Mouse (Mus musculus) kidney, postnatal 0 days (tissue): ENCODE measurements around the gene Glce. TPM values are rescaled to one million over a fixed set of nuclear protein-coding genes. Genes with fewer than 3 reads are reported as not detected.

Experiments used
- ATAC-seq: fragments of 200-750 bp; cut with Nextera tagmentation; replicated peaks from 2 replicates; pipeline ENCODE4 v1.8.0; 2017; ENCODE audit warnings: low read depth, moderate number of reproducible peaks, moderate TSS enrichment, moderate library complexity; ENCODE audit not compliant: low FRiP score
- DNase-seq: peaks from one replicate; pipeline ENCODE4 v3.0.0-alpha.2; 2016; ENCODE audit warnings: low spot score
- H3K27ac ChIP-seq: fragments of 300-500 bp; sonication (generic); 2 replicates; pipeline ENCODE4 v1.5.1; 2014; ENCODE audit warnings: mild to moderate bottlenecking
- H3K27me3 ChIP-seq: fragments of 300-500 bp; sonication (generic); 2 replicates; pipeline ENCODE4 v1.6.1; 2014; ENCODE audit warnings: low read length, mixed read lengths; ENCODE audit not compliant: insufficient read depth
- H3K36me3 ChIP-seq: fragments of 300-500 bp; sonication (generic); 2 replicates; pipeline ENCODE4 v1.6.1; 2014; ENCODE audit warnings: low read length, mixed read lengths; ENCODE audit not compliant: insufficient read depth
- H3K4me1 ChIP-seq: fragments of 300-500 bp; sonication (generic); replicated peaks from 2 replicates; pipeline ENCODE4 v1.6.1; 2014; ENCODE audit warnings: antibody characterized with exemption, low read length, mixed read lengths; ENCODE audit not compliant: insufficient read depth
- H3K4me2 ChIP-seq: fragments of 300-500 bp; sonication (generic); 2 replicates; pipeline ENCODE4 v1.6.1; 2014; ENCODE audit warnings: mild to moderate bottlenecking, low read length, moderate library complexity, mixed read lengths
- H3K4me3 ChIP-seq: fragments of 300-500 bp; sonication (generic); replicated peaks from 2 replicates; pipeline ENCODE4 v1.5.1; 2014; ENCODE audit warnings: low read depth, low read length
- H3K9ac ChIP-seq: fragments of 300-500 bp; sonication (generic); 2 replicates; pipeline ENCODE4 v1.6.1; 2014; ENCODE audit warnings: low read depth, low read length
- H3K9me3 ChIP-seq: fragments of 300-500 bp; sonication (generic); replicated peaks from 2 replicates; pipeline ENCODE4 v1.6.1; 2016; ENCODE audit warnings: low read length, inconsistent platforms, mixed read lengths
- CTCF ChIP-seq: IDR thresholded peaks from 2 replicates; pipeline ENCODE4 v1.5.1; 2016; ENCODE audit warnings: antibody characterized with exemption, low read depth, mild to moderate bottlenecking, moderate library complexity
- WGBS: fragments of 180-500 bp; shearing (Covaris S2); extraction: QIAGEN DNeasy Blood & Tissue Kit; methylation state at CpG from one replicate; pipeline ENCODE4 v1.1.7; 2014; 5-methylcytosine and 5-hydroxymethylcytosine counted together
- polyA plus RNA-seq: library from polyadenylated mRNA; unstranded; fragments of >200 nt; fragmentation: Nextera tagmentation; extraction: Ambion mirVana; gene quantifications from 2 replicates; pipeline ENCODE4 v1.2.1, GENCODE M21; 2015

The Glce gene
- polyA plus RNA-seq, 1 experiment from 2014 or later, result 14.4 TPM

DNA sequence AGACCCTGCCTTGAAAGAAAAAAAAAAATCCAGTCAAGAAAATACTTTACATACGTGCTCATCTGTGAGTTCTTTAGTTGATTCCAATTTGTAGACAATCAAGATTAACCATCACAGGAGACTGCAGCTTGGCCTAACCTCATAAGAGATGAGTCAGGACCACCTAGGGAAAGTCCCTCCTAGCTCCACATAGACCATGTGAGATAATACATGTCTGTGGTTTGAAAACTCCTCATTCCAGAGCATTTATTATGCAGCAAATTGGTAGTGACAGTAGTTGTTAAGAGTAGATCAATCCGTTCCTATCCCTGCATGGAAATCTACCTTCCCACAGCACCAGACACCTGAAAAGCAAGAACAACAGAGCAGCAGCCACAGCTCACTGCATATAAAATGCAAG, 5.6 kb upstream of the Glce start:
- DNase-seq (no peak), ATAC-seq (no peak)
- Histone ChIP-seq H3K36me3 (no peaks in the 10 kb centered on the region), H3K9me3 (no peaks in the 10 kb centered on the region), H3K27me3 (no peaks in the 10 kb centered on the region), H3K27ac (no peak overlapping the region), H3K4me2 (no peak overlapping the region), H3K9ac (no peak overlapping the region), H3K4me1 (no peaks in the 10 kb centered on the region), H3K4me3 (no peak overlapping the region)
- TF ChIP-seq CTCF, result no peak
- WGBS, result 91% methylated on average over 2 of the region's 2 CpGs

DNA sequence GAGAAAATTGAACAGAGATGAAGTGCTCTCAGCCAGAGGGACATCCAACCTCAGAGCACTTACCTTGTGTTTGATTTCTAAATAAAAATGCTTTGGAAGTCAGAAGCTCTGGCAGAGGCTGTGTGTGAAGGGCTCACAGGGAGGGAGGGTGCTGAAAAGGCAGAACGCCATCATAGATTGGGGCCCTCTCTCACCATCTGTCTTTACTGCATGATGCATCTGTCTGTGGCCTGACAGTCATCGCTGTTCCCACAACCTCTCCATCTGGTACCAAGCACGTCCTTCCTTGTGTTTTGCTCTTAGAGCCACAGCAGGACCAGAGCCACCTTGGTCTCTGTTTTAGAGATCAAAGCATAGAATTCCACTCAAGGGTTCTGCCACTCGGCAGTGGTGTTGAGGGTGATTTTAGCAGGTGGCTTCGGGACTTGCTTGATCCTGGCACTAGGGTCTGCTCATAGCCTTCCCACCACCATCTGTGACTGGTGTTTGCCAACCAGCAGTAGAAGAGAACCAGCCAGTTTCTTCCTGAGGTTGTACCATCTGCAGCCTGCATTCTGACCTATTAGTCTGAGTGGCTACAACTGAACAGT, 3.6 kb upstream of the Glce start:
- 69% methylated on average over 5 of the region's 5 CpGs for WGBS
- H3K27ac ChIP-seq, result no peak overlapping the region

DNA sequence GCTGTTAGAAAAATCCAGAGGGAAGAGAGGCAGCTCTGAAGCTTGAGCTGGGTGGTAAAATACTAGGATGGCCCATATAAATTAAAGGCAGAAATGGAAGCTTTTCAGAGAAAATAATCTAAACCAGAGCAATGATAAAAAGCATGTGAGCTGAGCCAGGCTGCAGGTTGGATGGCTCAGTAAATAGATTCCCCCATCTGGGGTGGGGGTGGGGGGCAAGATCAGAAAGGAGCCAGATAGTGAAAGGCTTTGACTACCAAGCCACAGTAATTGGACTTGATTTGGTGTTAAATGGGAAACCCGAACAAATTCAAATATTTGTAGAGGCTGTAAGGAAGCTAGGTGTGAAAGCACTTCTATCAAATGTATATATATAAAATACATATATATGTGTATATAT, 1.8 kb upstream of the Glce start:
- Histone ChIP-seq H3K27me3 (no peaks in the 10 kb centered on the region), H3K9ac (no peak overlapping the region), H3K4me3 (no peak overlapping the region), H3K4me2 (no peak overlapping the region), H3K36me3 (no peaks in the 10 kb centered on the region), H3K27ac (no peak overlapping the region), H3K4me1 (no peaks in the 10 kb centered on the region), H3K9me3 (no peaks in the 10 kb centered on the region)
- 86% methylated on average over 1 of the region's 1 CpGs for WGBS
- ATAC-seq, result no peak
- DNase-seq, result no peak
- TF ChIP-seq CTCF, result no peak

More for the DNA sequence above, 3.6 kb upstream of the Glce start:
- no peaks in the 10 kb centered on the region for H3K4me1 ChIP-seq
- H3K36me3 ChIP-seq, result no peaks in the 10 kb centered on the region
- no peaks in the 10 kb centered on the region for H3K27me3 ChIP-seq
- H3K4me2 ChIP-seq, result no peak overlapping the region
- H3K9ac ChIP-seq, result no peak overlapping the region
- DNase-seq (no peak), ATAC-seq (no peak)
- H3K4me3 ChIP-seq, result no peak overlapping the region
- no peaks in the 10 kb centered on the region for H3K9me3 ChIP-seq
- TF ChIP-seq CTCF, result no peak

GRCm38 (mm10) chr9:62123496-62123895, 1.0 kb upstream of the Glce start:
- 58% methylated on average over 3 of the region's 3 CpGs for WGBS
- ATAC-seq (no peak), DNase-seq (no peak)
- no peaks in the 10 kb centered on the region for H3K27me3 ChIP-seq
- peak overlapping the region; percentile 55 for H3K4me2 ChIP-seq
- H3K9ac ChIP-seq, result peak overlapping the region; percentile 61
- H3K36me3 ChIP-seq, result no peaks in the 10 kb centered on the region
- no peaks in the 10 kb centered on the region for H3K9me3 ChIP-seq
- H3K4me3 ChIP-seq, result peak overlapping the region; percentile 89
- no peak overlapping the region for H3K27ac ChIP-seq
- H3K4me1 ChIP-seq, result no peaks in the 10 kb centered on the region
- no peak for TF ChIP-seq CTCF

- Histone ChIP-seq H3K27ac (peak overlapping the region; percentile 89), H3K36me3 (no peaks in the 10 kb centered on the region), H3K9ac (peak overlapping the region; percentile 92), H3K4me3 (peak overlapping the region; percentile 89), H3K9me3 (no peaks in the 10 kb centered on the region), H3K4me1 (no peaks in the 10 kb centered on the region), H3K27me3 (no peaks in the 10 kb centered on the region), H3K4me2 (peak overlapping the region; percentile 99)
- WGBS, result under 1% methylated on average over 59 of the region's 59 CpGs
- TF ChIP-seq CTCF, result peak; percentile 21; the same call in 1 of the 2 replicates
- ATAC-seq (peak; percentile 15; the same call in 1 of the 2 replicates), DNase-seq (peak; percentile 61)
Observed at GRCm38 (mm10) chr9:62121551-62122447, 656 bp downstream of the Glce start.

DNA sequence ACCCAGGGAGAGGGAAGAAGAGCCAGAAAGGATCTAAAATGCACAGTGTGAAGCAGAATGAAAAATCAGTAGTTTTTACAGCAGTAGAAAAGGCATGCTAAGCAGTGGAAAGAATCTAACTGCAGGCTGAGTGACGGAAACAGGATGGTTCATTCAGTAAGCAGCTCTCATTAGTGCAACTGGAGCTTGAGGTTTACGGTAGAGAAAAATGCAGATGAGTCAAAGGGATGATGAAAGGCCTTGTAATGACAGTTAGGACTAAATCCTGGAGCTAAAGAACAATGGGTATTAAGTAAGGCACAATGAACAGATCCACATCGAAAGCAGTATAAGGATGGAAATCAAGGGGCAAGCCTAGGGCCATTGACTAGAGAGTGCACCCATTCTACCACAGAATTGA, 3.7 kb downstream of the Glce start:
- DNase-seq, result no peak
- no peak for TF ChIP-seq CTCF
- H3K4me2 ChIP-seq, result no peak overlapping the region
- no peak for ATAC-seq
- no peak overlapping the region for H3K9ac ChIP-seq
- H3K4me3 ChIP-seq, result no peak overlapping the region
- WGBS, result 58% methylated on average over 3 of the region's 3 CpGs
- H3K36me3 ChIP-seq, result no peaks in the 10 kb centered on the region
- H3K27ac ChIP-seq, result no peak overlapping the region
- H3K27me3 ChIP-seq, result no peaks in the 10 kb centered on the region
- no peaks in the 10 kb centered on the region for H3K9me3 ChIP-seq
- no peaks in the 10 kb centered on the region for H3K4me1 ChIP-seq
